Mouse (Mus musculus) activated CD4-positive, CD25-positive, alpha-beta regulatory T cell, adult 4 months (primary cell): Measurements from ENCODE around the gene Aloxe3. TPM values are rescaled to one million over a fixed set of nuclear protein-coding genes. Genes with fewer than 3 reads are reported as not detected.
A peak's percentile ranks its signal among the peaks of the same experiment; 100 is the strongest.

Source experiments
- ATAC-seq: one replicate; pipeline ENCODE4 v1.8.0; 2017
- polyA plus RNA-seq, 2 experiments: library from polyadenylated mRNA; unstranded; fragments of 100-300 nt; shearing (Covaris generic); gene quantifications; one replicate each; pipeline ENCODE4 v1.2.1; 2017

Gene Aloxe3
- polyA plus RNA-seq, 2 experiments from 2014 or later = 0.09 TPM; not detected in 1

DNA sequence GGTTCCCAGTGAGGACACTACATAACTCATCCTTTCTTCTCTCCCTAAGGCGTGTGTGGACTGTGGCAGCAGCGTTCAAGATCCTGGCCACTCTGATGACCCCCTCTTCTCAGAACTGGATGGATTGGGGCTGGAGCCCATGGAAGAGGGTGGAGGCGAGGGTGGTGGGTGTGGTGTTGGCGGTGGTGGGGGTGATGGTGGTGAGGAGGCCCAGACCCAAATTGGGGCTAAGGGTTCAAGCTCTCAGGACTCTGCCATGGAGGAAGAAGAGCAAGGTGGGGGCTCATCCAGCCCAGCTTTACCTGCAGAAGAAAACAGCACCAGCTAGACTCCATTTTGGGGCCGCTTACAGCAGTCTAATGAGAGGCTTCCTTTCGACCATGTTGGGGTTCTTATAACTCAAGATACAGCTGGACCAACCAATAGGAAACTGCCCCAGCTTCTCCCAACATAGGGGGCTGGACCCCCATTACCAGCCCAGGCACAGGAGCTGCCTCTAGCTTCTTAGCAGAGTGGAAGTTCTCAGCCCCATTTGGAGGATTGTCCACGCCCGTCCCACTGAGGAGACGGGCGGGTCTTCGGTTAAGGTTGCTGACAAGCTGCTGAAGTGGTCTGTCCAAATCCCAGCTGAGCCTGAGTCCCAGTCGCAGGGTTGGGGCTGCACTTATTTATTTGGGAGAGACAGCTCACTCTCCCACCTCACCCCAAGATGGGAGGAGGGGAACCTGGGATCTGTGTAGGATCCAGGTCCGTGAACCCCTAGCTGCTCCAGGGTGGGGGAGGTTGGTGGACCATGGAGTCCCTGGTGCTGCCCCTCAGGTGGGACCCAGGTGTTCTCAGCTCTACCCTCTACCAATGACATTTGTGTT is 16.4 kb upstream of the Aloxe3 start:
- no peak for ATAC-seq

DNA sequence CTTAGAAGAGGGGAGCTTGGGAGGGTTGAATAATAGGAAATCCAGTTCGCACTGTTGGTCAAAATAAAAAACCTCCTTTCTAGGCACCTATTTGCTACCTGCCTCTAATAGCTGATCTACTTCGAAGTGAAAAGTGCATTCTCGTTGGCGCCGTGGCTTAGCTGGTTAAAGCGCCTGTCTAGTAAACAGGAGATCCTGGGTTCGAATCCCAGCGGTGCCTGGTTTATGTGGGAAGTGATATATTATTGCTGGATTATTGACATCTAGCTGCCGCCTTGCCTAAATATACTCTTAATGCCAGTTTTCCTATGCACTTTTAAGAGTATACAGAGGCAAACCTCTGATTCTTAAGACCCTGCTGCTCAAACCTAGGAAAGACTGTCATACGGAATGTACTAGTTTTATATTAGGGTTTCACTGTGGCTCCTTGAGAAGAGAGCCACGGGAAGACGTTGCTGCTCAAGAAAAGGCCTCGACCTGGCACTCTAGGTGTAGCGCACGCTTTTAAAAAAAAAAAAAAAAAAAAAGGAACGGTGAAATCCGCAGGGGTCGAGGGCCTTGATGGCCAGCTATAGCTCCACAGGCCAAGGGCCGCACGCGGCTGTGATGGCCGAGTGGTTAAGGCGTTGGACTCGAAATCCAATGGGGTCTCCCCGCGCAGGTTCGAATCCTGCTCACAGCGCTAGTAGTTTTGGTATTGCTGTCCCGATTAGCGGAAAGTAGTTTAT is 15.2 kb upstream of the Aloxe3 start:
- peak; percentile 49 for ATAC-seq

DNA sequence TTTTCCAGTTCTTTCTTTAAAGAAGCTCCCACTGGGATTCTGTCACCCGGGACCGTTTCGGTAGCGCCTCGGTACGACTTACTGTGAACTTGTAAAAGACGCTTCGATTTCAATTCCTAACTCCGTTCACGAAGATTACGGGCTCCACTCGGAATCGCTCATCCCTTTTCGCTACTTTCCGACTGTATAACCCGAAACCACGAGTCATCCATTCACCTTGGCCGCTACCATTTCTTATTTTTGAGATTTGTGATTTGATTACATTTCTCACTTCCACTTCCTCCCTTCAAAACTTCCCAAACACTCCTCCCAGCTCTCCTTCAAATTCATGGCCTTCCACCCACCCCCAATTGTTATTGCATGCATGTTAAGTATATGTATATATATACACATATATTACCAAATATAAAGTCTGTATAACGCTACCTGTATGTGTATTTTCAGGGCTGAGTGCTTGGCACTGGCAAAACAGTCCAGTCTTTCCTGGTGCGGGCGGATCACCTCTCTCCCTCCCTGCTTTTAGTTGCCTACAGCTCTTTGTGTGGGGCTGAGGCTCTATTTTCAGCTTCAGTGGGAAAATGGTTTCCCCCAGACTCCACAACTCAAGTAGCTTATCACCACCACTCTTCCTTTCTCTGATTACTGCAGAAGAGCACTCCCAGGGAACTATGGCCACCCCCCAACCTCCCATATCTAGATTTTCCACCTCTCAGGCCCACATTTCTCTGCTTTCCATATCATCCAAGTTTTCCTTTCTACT is 14.5 kb upstream of the Aloxe3 start:
- no peak for ATAC-seq

DNA sequence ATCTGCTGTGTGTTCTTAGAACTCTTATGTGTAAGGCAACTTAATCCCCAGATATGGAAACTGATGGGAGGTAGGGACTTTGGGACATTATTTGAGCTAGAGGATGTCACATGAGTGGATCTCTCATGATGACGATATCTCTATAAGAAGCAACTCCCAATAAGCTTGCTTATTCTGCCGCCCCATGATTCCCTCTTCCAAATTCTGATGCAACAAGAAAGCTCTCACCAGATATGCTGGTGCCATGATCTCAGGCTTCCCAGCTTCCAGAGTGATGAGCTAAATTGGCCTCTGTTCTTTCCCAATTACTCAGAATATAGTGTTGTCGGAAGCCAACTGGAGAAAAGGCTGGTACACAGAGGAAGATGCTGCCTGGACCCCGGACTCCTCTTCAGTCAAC is 13.8 kb upstream of the Aloxe3 start:
- ATAC-seq = no peak

DNA sequence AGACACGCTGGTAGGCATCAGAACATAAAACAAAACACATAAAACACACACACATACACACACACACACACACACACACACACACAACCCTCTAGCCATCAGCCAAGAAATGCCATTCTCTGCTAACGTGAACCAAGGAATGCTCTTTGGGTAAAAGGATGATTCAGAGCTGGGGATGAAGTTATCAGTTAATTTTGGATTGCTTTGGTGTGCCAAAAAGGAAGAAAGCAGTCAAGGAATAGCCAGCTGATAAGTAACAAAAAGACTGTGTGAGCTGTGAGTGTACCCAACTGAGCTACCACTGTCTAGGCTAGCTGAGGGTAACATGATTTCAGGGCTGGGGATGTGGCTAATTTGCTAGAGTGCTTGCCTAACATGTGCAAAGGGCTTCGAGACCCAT is 11.7 kb upstream of the Aloxe3 start:
- no peak for ATAC-seq

DNA sequence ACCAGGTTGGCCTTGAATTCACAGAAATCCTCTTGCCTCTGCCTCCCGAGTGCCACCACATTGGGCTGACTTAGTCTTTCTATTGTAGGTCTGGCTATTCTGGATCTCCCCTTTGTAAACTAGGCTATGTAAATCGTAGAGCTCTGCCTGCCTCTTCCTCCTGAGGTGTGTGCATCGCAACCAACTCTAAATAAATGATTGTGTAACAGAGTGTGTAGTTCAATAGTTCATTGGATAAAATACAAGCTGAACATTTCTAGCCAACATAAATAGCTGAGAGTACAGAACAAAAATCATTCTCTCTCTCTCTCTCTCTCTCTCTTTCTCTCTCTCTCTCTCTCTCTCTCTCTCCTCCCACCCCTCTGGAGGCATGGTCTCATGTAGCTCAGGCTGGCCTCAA is 11.1 kb upstream of the Aloxe3 start:
- ATAC-seq = no peak

DNA sequence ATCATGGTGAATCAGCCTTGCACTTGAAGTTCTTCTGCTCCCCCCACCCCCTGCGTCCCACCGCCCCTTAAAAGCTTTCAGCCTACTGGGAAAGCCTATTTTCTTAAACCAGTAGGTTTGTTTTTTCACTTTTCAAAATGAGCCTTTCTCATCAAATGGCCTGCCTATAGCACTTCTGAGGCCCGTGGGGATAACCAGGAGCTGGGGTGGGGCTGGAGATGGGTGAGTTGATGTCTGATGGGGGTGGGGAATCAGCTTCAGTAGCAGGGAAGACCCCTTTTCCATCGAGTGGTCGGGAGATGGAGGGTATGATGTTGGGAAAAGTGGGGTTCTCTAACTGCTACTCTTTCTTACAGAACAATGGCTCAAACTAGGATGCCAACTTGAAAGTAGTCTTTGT is 8.9 kb upstream of the Aloxe3 start:
- ATAC-seq = no peak

DNA sequence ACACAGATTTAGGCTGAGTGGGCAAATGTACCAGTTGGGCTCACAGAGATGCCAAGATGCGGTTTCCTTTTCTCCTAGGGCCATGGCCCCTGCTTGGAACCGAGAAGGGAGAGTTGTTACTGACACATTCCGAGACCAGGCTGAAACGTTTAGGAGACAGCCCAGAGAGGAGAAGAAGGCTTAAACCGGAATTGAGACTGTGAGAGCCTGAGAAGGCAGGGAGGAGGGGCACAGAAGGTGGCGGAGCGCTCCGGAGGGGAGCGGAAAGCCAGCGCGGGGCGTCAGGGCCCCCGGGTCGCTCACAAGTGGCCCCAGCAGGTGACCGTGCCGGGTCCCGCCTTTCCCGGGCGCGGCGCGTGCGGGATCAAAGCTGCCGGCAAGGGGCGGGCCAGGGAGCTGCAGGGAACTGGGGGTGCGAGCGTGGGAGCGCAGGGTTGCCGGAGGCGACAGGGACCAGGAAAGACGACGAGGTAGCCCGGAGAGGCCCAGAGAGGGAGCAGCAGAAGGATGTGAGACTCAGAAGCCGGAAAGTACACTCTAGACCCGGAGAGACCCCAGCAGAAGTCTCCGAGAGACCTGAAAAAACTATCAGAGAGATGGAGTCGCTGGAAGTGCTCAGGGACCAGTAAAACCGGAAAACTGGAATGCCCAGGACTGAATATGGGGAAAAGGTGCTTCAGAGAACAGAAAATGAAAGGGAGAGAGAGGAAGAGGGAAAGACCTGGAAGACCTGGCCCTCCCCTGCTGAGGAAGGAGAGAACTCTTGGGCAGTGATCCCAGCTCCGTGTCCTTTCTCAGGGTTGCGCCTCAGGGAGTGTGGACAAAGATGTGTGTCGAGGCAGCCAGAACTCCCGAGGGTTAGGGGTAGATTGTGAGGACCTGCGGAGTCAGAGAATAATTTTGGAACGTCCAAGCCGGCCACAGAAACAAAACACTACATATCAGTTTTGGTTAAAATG is 7.7 kb upstream of the Aloxe3 start:
- ATAC-seq = peak; percentile 37

DNA sequence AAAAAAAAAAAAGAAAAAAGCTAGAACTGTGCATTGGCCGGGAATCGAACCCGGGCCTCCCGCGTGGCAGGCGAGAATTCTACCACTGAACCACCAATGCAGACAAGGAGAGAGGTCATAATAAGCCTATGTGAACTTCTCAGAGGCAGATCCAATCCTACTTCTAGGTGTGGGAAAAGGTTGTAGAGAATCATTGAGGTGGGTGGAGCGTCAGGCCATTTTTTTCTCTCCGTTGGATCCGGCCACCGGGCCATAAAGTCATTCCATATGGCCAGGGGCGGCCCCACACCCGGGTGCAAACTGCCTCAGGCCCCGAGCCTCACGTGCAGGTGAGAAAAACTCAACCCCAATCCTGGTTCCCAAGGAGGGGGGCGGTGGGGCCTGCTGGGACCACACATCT is 6.9 kb upstream of the Aloxe3 start:
- ATAC-seq = no peak

DNA sequence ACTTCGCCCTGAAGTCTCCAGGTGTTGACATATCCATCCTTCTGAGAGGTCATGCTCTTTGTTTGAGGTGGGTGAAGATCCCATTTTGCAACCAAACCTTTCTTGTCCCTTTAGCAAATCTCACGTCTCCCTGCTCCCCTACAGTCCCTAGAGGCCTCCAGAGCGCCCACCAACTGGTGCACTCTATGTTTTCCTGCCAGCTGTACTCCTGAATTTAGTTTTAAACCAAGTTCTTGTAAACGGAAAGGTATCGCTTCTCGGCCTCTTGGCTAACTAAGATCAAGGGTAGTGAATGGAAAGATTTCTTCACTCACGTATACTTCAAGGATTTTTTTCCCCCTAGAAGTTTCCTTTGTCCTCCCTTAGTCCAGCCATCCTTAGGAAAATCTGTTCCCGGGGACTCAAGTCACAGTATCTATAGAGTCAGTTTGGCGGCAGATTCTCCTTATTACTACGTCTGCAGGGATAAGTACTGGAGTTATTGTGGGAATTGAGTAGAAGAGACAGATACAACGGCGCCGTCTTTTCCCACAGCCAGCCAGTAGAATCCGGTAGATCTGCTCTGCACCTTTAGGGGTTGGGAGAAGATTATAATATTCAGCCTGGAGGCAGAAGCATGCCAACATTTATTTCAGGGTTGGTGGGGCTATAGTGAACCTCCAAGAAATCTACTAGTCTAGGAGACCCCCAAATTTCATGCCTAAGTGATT is 6.1 kb upstream of the Aloxe3 start:
- no peak for ATAC-seq

DNA sequence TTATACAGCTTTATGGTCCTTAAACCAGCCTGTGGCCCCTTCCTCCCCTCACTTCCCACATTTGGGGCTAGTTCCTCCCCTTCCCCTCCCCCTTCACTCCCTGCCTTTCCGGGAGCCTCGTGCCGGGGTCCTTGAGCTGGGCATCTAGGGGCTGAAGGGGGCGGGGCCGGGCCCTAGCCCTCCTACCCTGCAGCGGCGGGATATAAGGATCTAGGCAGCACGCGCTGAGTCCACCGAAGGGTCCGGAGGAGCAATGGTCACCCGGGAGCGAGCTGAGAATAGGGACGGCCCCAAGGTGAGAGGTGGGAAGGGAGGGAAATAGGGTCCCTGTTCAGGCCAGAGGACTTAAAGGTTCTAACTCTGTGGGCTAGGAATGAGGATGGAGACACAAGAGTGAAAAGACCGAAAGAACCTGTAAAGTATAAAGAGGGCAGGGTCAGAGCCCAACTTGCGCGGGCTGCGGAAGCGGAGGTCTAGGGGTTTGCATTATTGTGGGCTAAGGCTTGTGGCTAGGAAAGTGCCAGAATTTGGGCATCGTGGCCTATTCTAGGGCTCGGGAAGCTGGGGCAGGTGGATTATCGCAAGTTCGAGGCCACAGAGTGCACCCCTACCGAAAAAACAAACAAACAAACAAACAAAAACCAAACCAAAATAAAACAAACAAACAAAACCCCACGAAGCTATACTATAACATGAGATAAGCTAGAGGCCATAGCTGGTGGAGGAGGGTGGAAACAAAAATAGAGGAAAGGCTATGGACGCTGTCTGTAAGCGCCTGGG is 5.3 kb upstream of the Aloxe3 start, which contains the start of gene Hes7:
Gene Hes7 (plus strand): TSS at position 184 of the 780 bp plus-strand sequence.
- no peak for ATAC-seq

DNA sequence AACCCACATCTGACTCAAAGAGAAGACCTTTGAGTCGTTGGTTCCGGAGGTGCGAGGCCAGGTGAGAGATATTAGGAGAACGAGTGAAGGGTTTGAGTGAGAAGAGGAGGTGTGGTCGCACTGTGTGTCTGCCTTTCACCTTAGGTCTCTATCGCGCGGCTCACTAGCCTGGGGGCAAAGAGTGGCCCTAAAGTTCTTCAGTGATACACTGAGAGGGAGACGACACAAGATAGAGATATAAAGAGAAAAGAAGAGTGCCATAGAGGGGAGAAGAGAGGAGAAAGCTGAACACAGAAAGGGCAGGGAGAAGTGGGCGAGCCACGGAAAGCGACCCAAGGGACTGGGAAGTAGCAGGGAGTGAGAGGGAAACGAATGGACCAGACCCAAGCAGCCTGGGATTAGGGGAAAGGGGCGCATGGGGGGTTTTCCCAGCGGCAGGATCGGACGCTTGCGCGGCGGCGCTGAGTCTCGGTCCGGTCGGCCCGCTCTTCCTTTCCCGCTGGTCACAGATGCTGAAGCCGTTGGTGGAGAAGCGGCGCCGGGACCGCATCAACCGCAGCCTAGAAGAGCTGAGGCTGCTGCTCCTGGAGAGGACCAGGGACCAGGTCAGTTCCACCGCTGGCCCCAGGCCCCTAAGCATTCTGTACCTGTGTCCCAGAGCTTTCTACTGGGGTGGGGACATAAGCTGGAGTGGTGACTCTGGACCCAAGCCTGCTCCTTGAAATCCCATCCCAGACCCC is 4.5 kb upstream of the Aloxe3 start:
- no peak for ATAC-seq

DNA sequence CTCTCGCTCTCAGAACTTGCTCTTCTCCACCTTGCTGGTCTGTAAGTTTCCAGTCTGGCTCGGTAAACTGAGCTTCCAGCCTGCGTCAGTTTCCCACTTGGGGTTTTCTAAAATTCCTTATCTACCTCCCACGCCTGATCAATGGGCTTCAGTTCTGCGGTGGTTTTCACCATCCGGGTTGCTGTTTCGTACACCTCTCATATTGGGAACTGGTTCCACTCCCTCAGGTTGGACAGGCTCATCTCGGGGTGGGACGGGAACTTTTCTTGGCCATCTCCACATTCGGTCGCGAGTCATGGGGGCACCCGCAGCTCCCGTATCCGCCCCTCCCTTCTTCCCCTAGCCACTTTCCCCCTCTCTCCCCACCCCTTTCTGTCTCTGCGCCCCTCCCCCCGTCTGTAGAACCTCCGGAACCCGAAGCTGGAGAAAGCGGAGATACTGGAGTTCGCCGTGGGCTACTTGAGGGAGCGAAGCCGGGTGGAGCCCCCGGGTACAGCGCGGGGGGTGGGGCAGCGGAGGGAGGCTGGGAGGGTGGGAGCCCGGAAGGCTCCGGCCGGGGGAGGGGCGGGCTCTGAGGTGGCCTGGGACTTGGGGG is 3.9 kb upstream of the Aloxe3 start:
- ATAC-seq = no peak

DNA sequence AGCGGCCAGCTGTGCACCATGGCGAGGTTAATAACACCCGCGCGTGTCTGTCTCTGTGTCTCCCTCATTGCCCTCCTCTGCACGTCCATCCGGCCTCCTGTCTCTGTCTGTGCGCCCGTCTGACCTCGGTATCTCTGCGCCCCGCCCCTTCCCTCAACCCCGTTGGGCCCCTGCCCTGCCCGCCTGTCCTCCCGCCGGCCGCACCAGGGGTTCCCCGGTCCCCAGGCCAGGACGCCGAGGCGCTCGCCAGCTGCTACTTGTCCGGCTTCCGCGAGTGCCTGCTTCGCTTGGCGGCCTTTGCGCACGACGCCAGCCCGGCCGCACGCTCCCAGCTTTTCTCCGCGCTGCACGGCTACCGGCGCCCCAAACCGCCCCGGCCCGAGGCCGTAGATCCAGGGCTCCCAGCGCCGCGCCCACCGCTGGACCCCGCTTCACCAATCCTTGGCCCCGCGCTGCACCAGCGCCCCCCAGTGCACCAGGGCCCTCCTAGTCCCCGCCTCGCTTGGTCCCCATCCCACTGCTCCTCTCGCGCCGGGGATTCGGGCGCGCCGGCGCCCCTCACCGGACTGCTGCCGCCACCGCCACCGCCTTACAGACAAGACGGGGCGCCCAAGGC is 3.3 kb upstream of the Aloxe3 start, which contains the start of gene 9130213A22Rik:
Gene 9130213A22Rik (minus strand): TSS at position 254 of the 616 bp plus-strand sequence.
- no peak for ATAC-seq

DNA sequence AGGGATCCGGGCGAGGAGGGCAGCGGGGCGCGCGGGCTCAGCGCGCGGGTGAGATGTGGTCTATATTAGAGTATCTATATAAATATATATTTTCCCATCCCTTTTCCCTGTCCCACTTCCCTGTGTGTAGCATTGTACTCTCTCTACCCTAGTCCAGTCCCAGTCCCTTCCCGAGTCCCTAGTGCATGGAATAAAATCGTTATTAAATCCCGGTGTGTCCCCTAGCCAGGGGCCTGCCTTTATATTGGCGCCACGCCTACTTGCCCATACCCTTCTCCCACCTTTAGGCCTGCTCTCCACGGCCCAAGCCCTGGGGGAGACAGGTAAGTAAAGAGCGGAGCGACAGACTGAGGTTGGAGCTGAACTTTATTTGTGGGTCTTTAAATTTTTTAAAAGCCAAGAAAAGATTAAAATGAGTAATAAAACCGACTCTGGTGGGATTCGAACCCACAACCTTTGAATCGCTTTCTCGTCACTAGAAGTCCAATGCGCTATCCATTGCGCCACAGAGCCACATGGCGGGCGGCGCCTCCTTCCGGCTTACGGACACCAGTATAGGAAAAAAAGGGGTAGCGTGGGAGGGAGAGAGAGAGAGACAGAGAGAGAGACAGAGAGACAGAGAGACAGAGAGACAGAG is 2.5 kb upstream of the Aloxe3 start:
- no peak for ATAC-seq

DNA sequence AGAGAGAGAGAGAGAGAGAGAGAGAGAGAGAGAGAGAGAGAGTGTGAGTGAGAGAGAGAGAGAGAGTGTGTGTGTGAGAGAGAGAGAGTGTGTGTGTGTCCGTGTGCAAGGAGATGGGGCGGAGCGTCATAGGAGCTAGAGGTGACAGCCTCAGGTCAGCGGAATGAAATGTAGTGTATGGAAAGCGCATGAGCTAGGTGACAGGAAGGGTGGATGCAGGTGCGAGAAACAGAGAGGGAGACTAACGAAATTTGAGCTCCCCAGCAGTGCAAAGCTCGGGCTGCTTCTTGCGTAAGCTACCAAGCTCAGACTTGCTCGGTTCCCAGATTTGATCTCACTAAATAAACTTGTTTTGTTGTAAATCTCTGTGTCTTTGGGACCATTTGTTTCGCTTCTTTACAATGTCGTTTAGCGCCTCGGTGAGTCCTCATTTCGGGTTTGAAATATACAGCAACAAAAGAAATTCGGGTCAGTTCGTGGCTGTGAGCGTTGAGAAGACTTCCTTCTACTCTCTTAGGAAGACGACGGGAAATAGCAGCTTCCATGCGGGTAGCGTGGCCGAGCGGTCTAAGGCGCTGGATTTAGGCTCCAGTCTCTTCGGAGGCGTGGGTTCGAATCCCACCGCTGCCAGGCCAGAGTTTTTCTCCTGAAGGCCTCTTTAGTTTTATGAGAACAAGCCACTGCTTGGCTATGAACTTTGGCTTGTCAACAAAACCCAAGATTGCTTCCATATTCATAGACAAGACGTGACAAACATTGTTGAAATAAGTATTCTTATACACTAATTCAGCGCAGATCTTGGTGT is 1.8 kb upstream of the Aloxe3 start:
- peak; percentile 20 for ATAC-seq

DNA sequence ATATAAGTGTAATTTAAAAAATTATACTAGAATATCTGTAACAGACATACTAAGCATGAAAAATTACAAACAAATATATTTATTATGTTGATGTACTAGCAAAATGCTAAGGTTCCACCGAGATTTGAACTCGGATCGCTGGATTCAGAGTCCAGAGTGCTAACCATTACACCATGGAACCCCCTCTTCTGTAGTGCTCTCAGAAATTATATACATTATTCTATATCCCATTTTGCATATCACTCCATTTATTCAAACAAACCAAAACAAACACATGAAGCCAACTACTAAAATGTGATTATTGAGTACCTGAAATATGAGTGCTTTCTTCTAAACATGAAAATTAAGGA is 1.2 kb upstream of the Aloxe3 start:
- ATAC-seq = no peak
